Mouse (Mus musculus) cerebellum, adult 11-12 months (tissue): ENCODE data around the gene Sdc4.
A peak's percentile ranks its signal among the peaks of the same experiment; 100 is the strongest.

Source experiments
- DNase-seq: peaks from one replicate; pipeline ENCODE4 v3.0.0; 2022

Sdc4 gene

DNA sequence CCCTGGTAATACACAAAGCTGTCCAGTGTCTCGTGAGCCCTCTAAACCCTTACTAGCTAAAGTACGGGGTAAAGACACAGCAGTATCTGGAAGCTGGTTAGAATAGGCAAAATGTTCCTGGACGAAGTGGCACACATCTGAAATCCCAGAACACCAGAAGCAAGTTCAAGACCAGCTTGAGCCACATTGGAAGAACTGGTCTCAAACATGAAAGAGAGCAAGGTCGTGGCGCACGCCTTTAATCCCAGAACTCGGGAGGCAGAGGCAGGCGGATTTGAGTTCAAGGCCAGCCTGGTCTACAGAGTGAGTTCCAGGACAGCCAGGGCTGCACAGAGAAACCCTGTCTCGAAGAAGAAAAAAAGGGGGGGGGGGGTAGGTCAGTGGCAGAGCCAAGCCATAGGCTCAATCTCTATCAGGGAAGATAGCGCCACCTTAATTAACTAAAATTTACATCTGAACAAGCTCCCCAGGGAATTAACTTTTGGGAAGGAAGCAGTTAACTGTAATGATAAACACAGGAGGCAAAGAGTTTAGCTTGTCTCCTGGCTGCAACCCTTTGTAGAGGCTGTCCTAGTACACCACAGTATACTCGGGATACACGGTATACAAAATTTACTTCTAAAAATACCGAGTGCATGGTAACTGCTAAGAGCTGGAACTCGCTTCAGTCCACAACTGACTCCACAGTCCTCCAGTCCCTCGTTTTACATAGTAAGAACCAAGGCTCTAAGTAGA, 13.6 kb downstream of the Sdc4 start:
- no peak for DNase-seq

DNA sequence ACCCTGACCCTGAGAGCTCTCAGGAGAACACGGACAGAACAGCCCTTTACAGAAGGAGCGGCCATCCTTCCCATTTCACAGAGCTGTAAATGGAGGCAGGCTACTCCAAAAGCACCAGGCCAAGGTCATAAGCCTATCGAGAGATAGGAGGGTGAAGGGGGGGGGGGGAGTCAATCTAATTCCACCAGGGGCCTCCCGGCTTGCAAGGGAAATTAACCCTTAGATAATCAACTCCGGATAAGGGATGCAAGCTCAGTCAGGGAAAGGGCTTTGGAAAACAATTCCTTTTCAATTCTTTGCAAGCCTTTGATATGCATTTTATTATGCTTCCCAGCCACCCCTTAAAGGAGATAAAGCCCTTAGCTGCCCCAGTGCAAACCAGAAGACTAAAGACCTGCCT, 15.2 kb downstream of the Sdc4 start:
- no peak for DNase-seq

DNA sequence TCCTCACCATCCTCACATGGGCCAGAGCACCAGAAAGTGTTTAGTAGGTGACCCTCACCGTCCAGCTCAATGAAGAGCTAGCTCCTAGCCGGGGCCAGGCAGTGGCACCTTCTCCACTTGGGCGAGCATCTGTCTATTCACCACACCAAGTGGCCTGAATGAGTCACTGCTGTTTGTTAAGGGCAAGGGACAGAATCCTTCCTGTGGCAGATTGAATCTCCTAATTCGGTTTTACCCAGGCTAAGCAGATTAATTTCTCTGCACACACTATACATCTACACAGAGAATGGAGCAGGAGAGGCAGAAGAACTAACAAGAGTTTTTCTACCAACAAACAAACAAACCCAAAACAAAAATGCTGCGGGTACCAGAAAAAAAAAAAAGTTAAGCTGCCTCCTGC, 16.7 kb downstream of the Sdc4 start:
- no peak for DNase-seq

DNA sequence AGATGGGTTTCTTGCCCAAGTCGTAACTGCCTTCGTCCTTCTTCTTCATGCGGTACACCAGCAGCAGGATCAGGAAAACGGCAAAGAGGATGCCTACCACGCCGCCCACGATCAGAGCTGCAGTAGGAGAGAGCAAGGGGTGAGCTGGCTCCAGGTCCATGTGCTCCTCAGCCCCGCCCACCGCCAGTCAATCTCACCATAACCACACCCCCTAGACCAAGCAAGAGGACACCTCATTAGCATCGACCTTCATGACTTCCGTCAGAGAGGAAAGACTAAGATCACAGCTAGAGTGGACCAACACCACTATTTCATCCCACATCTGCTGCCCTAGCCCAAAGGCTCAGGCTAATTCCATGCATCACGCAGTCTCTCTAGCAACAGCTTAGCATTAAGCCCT, 17.6 kb downstream of the Sdc4 start:
- no peak for DNase-seq

DNA sequence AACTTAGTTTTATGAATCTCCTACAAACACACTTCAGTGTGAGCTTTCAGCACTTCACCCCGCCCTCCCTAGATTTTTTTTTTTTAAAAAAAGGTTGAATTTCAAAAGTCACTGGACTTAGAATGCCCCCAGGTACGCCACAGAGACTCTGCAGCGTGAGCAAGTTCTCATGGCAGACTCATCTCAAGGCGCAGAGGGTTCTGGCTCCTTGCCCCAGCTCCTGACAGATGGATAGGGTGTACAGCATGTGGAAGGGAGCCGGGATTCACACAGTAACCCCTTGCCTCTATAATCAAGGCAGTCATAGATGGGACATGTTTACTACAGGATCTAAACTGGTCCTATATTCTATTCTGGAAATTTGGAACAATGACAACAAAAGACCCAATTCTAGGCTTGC, 18.3 kb downstream of the Sdc4 start:
- no peak for DNase-seq

DNA sequence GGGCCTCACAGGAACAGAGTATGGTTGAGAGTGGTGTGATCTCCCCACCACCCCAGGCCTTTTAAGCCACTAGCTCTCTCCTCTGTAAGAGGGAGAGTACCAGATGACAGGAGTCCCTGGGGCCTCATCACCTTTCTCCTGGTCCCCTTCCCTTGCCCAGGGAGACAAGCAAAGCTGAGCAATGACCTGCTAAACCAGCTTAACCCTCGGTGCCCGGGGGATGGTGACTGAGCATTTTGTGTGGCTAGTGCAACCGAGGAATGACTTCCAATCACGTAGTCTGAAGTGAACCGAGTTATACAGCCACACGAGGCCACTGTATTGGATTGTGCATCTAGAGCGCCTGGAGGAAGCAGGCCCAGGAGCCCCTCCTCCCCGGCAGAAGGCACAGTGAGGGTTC, 19.3 kb downstream of the Sdc4 start:
- DNase-seq, result no peak

DNA sequence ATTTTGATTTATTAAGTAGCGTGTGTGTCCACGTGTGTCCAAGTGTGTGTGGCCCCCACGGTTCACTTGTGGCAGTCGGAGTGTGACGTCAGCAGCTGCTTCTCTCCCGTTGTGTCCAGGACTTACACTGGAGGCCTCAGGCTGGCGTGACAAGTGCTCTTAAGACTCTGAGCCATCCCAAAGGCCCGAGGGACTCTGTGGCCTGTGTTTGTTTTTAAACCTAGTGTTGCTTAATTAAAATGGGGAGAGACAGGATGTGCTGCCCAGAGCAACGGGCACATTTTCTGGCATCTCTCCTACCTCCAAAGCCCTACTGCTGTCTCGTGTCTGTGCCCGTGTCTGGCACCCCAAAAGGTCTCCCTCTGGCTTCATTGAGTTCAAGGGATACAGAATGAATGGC, 20.2 kb downstream of the Sdc4 start:
- peak; percentile 16 for DNase-seq

DNA sequence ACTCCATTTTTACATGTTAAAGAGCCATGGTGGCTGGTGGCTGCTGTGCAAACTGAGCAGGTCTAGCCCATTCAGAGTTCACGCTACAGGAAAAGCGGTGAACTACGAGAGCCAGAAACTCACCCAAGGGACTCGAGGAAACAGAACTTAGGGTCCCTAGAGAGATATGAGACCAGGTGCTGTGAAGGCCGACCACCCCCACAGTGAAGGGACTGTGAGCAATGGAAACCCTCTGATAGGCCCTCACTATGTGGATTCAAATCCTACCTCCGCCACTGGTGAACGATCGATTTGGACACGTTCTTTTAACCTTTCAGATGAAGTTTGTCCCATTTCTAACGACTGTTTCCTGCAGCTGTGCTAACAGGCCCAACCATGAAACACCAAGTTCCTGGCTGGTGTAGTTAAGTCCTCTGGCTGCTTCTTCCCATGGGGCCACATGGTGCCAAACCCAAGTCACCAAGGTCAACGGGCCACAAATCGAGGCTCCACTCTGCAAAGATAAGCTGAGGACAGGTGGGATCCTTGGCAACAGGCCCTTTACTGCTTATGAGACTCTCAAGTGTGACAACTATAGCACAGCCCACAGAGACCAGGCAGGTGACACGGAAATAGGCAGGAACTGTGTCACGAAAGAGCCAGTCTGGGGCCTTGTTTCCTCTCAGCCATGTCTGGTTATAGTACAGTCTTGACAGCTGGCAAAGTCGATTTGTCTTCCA, 20.9 kb downstream of the Sdc4 start:
- no peak for DNase-seq

DNA sequence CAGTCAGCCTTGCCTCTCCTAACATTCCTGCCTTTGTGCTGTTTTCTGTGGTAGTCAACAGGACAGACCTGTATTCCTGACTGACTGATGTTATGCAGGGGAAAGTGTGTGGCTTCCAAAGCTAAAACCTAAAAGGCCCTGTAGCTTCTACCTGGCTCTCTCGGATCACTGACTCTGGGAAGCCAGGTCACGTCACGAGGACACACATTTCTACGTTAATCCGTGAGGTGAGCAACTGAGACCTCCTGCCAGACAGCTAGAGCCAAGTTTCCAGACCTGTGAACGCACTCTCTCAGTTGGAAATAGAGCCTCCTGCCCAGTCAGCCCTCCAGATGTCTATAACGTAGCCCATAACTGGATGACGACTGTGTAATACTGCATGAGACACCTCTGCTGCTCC, 21.7 kb downstream of the Sdc4 start:
- no peak for DNase-seq

DNA sequence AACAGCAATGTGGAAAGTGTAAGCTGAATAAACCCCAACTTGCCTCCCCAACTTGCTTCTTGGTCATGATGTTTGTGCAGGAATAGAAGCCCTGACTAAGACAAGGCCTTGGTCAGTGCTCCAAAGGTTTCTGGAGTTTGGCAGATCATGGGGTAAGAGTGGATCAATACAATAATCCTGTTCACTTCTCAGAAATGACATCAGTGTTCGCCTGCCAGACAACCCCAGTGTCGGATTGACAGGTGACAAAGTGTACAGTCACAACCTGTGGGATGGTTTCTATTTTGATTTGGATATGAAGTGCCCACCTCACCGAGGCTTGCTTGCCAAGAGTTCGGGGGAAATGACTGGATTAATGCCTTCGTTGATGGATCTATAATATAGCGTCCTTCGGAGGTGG, 22.4 kb downstream of the Sdc4 start:
- no peak for DNase-seq

DNA sequence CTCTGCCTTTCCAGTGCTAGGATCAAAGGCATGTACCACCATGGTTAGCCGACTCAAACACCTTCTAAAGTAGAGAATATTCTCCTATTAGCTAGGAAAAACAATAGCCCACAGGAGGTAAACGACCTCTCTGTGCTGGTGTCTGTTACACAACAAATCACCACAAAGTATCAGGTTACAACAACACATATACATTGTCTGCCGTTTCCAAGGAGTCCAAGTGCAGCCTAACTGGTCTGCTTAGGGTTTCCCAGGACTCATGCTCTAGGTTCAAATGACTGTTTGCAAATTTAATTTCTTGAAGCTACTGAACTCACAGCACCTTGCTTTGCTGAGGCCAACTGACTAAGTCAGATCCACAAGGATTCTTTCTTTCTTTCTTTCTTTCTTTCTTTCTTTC, 24.2 kb downstream of the Sdc4 start:
- no peak for DNase-seq

DNA sequence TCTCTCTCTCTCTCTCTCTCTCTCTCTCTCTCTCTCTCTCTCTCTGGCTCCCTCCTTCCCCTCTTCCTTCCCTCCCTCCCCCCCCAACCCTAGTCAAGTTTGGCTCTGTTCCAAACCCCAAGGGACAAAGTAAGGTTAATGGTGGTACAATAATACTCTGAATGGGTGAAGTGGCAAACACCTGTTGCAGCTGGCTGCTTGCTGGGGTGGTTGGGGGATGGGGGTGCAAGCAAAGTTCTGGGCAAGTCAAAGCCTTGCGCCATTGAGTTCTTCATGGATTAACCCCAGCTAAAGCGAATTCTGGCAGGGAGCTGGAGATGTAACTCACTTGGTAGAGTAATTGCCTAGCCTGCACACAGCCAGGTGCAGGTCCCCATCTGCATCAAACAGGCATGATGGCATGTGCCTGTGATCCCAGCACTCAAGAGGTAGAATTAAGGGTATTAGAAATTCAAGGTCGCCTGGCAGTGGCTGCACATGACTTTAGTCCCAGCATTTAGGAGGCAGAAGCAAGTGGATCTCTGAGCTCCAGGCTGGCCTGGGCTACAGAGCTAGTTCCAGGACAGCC, 25.3 kb downstream of the Sdc4 start:
- no peak for DNase-seq

DNA sequence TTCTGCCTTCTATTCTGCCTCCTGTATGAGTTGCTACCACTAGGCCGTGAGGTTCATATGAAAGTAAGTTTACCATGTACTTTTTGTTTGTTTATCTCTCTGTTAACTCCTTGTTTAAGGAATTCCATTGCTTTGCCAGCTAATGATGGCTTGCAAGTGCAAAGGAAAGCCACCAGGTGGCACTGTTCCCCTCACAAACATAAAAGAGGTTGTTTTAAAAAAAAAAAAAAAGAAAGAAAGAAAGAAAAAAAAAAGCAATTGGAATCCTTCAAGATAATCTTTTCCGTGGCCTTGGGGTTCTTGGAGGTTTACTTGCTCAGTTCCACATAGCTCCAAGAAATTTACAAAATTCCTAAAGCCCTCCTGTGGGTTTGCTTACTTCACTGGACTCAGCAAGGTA, 26.5 kb downstream of the Sdc4 start:
- no peak for DNase-seq

DNA sequence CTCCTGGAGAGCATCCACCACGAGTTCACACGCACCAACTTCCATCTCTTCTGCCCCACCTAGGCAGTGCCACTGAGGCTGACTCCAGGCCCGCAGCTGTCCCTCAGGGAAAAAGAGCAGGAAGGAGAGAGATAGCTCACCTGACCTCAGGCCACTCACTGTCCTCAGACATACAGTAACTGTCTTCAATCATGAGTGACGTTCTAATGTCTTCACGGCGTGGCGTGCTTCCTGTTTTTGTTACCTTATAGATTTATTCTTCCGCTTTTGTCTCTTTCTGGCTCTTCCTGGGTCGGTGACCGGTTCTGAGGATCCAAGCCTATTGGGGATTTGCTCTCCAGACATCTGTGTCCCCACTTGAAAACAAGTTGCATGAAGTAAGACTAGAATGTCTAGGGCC, 29.1 kb downstream of the Sdc4 start:
- no peak for DNase-seq

DNA sequence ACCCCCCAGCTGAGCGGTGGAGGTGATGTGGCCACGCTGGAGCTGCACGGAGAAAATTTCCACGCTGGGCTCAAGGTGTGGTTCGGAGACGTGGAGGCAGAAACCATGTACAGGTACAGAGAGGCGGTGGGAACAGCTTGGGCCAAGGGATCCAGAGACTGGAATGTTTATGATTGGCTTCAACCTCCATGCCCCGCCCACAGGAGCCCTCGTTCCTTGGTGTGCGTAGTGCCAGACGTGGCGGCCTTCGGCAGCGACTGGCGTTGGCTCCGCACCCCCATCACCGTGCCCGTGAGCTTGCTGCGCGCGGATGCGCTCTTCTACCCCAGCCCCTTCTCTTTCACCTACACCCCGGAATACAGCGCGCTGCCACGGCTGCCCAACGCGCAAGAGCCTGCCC, 29.5 kb downstream of the Sdc4 start:
- DNase-seq, result no peak

DNA sequence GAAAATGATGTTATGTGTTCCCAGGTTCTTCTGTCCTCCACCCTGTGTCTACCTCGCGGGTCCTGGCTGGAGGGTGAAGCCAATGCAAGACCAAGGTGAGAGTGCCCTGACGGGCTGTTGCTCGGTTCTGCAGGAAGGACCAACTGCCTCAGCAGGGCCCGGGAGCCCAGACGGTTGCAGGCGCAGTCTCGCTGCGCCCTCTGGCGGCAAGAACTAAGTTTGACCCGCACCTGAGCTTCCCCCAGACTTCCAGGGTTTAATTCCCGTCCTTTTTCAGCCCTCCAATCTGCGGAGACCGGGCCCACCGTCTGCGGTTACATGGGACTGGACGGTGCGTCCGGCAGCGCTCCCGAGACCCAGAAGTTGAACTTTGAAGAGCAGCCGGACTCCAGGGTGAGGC, 36.0 kb downstream of the Sdc4 start:
- DNase-seq, result peak; percentile 41

DNA sequence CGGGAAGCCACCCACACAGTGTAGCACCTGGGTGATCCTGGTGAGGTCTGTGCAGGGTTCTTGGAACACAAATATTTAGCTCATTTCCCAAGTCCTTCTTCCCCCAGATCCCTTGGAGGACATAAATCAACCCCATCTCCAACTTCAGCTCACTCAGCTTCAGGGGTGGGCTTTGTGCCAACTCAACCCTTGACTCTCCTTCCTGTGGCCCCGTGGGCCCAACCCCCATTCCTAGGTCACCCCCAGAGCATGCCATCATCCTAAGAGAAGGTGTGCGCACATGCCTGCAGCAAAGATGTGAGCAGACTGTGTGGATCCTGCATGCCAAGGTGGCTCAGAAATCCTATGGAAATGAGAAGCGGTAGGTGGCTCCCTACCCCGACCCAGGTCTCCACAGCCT, 38.2 kb downstream of the Sdc4 start:
- no peak for DNase-seq

DNA sequence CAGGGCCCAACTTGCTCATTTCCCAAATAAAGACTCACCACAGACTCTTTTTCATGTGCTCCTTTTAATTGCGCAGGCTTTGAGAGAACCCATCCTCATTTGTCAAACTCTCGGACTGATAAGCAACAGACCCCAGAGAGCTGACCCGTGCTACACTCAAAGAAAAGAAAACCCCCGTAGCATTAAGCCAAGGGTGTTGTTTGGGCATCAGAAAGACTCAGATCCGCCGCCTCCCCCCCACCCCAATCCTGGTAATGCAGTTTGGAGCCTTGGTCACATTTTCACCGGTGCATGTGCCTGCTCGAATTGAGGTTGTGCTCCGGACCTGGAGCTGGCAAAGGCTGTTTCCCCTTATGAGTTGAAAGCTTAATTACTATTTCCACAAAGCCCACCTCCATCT, 38.6 kb downstream of the Sdc4 start, which contains the start of gene Matn4:
Gene Matn4 (minus strand): TSS at position 101 of the 400 bp plus-strand sequence.
- DNase-seq, result no peak

DNA sequence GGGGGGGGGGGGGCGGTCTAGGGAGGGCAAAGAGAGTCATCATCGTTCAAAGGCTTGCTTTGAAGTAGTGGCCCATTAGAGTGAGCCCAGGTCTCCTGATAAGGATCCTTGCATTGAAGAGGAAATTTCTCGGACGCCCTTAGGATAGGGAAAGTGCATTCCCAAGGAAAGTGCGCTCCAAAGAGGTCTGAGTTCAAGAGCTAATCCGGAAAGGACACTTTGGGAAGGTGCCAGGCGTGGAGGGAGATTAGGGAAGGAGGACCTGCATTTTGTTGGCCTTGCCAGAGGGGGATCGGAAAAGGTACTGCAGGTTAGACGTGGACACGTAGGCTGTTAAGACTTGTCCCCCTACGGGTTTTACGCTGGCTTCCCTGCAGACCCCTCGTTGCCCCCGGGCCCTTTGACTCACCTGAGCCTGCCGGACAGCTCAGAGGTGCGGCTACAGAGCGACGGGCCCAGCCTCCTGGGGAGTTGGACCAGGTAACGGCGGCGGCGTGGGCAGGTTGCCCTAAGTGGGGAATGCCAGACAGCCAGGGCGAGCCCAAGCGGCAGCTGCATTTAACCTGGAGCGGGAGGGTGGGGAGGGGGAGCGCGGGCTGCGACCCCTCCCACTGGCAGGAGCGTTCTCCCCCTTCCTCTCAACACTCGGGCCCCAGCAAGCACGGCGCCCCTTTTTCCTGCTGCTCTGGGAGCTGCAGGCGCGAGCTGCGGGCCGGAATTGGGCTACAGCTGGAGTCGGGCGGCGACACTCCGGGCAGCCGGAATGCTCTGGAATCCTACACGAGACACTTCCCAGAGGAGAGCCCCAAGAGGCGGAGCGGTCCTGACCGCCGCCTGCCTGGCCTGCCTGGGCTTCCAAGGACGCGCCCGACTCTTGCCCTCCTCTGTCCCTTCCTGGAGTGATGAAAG, 39.4 kb downstream of the Sdc4 start:
- no peak for DNase-seq

DNA sequence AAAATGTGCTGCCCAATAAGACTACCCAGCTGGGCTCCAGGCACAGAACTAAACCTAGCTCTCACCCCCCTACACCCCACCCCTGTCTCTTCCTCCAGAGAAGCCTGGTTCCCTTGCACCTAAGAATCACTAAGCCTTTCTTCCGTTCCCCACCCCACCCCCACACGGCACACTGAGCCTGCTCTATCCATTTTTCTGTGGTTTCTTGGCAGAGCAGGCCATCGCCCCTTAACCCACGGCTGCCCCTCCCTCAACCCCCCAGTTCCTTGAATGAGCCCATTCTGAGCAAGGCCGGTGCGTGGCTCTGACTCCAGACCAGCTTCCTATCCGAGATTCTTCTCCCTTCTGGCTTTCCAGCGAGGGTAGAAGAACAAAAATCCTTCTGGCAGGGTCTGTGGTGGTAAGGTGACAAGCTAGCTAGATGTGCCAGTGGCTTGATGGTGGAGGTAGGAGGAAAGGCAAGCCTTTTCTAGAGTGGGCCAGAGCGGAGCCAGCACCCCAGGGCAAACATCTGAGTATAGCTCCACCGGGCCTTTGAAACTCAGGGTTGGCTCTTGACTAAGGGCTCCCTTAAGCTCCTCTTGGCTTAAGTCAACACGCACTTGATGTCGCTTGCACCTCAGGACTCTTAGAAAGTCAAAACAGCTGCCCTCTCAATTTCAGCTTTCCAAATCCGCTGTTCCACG, 40.1 kb downstream of the Sdc4 start:
- no peak for DNase-seq

DNA sequence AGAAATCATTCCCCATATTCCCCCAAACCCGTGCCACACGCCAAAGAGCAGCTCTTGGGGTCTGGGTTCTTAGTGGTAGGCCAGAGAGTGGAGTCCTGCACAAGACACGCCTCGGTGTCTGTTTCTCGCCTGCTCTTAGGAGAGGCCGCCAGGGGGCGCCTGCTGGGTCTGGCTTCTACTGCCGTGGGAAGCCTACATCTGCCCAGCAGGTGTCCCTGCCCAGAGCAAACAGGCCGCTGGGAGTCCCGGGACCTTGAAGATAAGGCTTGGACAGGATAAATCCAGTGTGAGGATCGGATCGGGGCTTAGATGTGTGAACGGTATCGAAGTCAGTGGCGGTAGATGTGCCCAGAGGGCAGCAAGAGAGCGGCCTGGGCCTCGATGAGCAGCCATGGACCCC, 40.8 kb downstream of the Sdc4 start, which contains the start of gene Rbpjl:
Gene Rbpjl (plus strand): TSS at position 236 of the 400 bp plus-strand sequence.
- DNase-seq, result peak; percentile 24

DNA sequence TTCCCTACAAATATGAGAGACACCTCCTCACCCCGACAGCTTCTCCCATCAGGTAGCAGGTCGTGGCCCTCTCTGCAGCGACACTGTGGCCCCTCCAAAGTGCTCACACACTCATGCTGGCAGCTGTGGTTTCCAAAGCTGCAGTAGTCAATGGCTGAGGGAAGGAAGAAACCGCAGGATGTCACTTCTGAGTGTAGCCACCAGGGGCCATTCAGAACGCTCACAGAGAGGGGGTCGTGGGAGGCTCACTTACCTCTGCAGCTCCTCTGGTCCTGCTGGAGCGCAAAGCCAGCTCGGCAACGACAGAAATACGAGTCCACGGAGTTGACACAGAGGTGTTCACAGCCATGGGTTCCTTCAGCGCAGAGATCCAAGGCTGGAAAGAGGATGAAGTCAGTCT, 46.8 kb downstream of the Sdc4 start:
- no peak for DNase-seq

DNA sequence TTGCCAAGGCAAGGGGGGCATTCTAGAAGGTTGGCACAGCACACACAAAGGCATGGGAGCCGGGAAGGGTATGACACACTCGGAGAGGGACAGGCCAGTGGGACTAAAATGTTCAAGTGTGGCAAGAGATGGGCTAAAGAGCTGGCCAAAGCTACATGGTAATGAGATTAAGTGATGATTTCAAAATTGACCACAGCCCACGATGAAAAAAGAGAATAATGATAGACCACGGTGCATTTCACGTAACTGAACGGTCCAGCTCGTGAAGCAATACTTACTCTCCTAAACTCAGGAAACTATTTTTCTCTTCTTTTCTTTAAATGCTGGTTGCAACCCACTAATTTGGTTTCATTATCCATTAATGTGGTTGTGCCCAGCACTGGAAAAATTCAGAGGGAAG, 47.6 kb downstream of the Sdc4 start:
- DNase-seq, result no peak
